In genomic region chr4:98382716-98383424, GRCm38 (mm10) we compare ENCODE assay signal across 8 mouse cellular contexts. TPM values are rescaled to one million over a fixed set of nuclear protein-coding genes. Genes with fewer than 3 reads are reported as not detected.
DNase-seq lines count a peak whose midpoint lies in the region; ATAC-seq lines count a peak whose summit lies in the region.

Tm2d1 (minus strand) TSS chr4:98383306.

- no peaks in the 10 kb centered on the region for H3K27me3 ChIP-seq in intestine, embryonic 16.5 days (replicated peaks; ENCODE audit: control insufficient read depth, insufficient read depth, low read length)
- 0 out of 2 replicates have a peak, but pooled peaks cover 5% of the 10 kb centered on the region for H3K27me3 ChIP-seq in midbrain, embryonic 10.5 days (ENCODE audit: low read depth, poor library complexity, severe bottlenecking)

- peaks cover 5% of the 10 kb centered on the region; the same call in 1 of the 2 replicates for H3K4me1 ChIP-seq in intestine, embryonic 16.5 days (ENCODE audit: control insufficient read depth, insufficient read depth, low read length)
- peaks cover 13% of the 10 kb centered on the region for H3K4me1 ChIP-seq in midbrain, embryonic 10.5 days

- peak; percentile 91 for DNase-seq in adrenal gland, postnatal 10 days
- peak; percentile 82 for DNase-seq in embryo, embryonic 9.5 days (ENCODE audit: extremely low spot score)
- peak; percentile 78 to 83 for DNase-seq in gastrocnemius, postnatal 4 days (ENCODE audit: low spot score in 2 of 2)
- peak; percentile 80 to 85 for DNase-seq in left cerebral cortex, postnatal 36 days (ENCODE audit: low spot score in 2 of 2)
- peak; percentile 86 for DNase-seq in midbrain, embryonic 10.5 days (ENCODE audit: low spot score)
- DNase-seq in right cerebral cortex, postnatal 36 days (ENCODE audit: low spot score in 2 of 2), result peak; percentile 68 to 77
- DNase-seq in urinary bladder, postnatal 4 days (ENCODE audit: low spot score in 2 of 2), result peak; percentile 74 to 83

- peak within 1 kb of the TSS; percentile 98 for H3K9ac ChIP-seq in intestine, embryonic 16.5 days (ENCODE audit: low read depth, low read length)

- peak; percentile 98 for ATAC-seq in intestine, embryonic 16.5 days

- WGBS in intestine, embryonic 16.5 days, result under 1% methylated on average over 46 of the region's 46 CpGs
- WGBS in midbrain, embryonic 10.5 days, result 1% methylated on average over 46 of the region's 46 CpGs

- no peaks in the 10 kb centered on the region for H3K9me3 ChIP-seq in intestine, embryonic 16.5 days (ENCODE audit: control insufficient read depth, low read length)
- H3K9me3 ChIP-seq in midbrain, embryonic 10.5 days (replicated peaks), result no peaks in the 10 kb centered on the region

- H3K4me2 ChIP-seq in intestine, embryonic 16.5 days (ENCODE audit: low read depth, low read length), result peak within 1 kb of the TSS; percentile 55

- H3K27ac ChIP-seq in intestine, embryonic 16.5 days (ENCODE audit: low read length), result peak within 1 kb of the TSS; percentile 59
- peak within 1 kb of the TSS; percentile 98 for H3K27ac ChIP-seq in midbrain, embryonic 10.5 days (replicated peaks)

- intact Hi-C loops in left cerebral cortex, postnatal 36 days (cut with DNase I), result no loop called here

- no peaks in the 10 kb centered on the region for H3K36me3 ChIP-seq in intestine, embryonic 16.5 days (ENCODE audit: control insufficient read depth, insufficient read depth, low read length)
- peaks cover 16% of the 10 kb centered on the region for H3K36me3 ChIP-seq in midbrain, embryonic 10.5 days

- peak within 1 kb of the TSS; percentile 90 for H3K4me3 ChIP-seq in intestine, embryonic 16.5 days (ENCODE audit: low read length)
- peak within 1 kb of the TSS; percentile 94 for H3K4me3 ChIP-seq in midbrain, embryonic 10.5 days

RNA-seq across cellular contexts. Expression of gene Tm2d1, which starts in this region (rescaled TPM):
- 10 to 100 TPM; 36.1 to 37.2 TPM for total RNA-seq in adrenal gland, postnatal 10 days (2021)
- 10 to 100 TPM; 28.6 to 30.6 TPM for total RNA-seq in gastrocnemius, postnatal 4 days (2021)
- 87.7 and 96.3 TPM in 2 replicates for polyA plus RNA-seq in intestine, embryonic 16.5 days (2015; fragmentation: Nextera tagmentation; extraction: Ambion mirVana)
- 10 to 100 TPM; 43.1 to 46.2 TPM for total RNA-seq in left cerebral cortex, postnatal 36 days (2021)
- 79.4 and 88.9 TPM in 2 replicates for polyA plus RNA-seq in midbrain, embryonic 10.5 days (2016; fragmentation: Nextera tagmentation; extraction: Ambion mirVana)

Comparison
In these comparisons a context has a peak if more than half of its experiments do, and no peak if none do; other contexts are left out.
1. Peak in every context shown above with its lines: DNase-seq, ATAC-seq, H3K4me3 ChIP-seq and H3K27ac ChIP-seq.